In genomic region chr19:55221208-55221607, GRCm38 (mm10) we compare ENCODE assay signal across 37 mouse cellular contexts. TPM values are rescaled to one million over a fixed set of nuclear protein-coding genes. Genes with fewer than 3 reads are reported as not detected.
DNase-seq lines count a peak whose midpoint lies in the region; ATAC-seq lines count a peak whose summit lies in the region.
"Had no signal": no experiment of that assay in that cellular context is flagged by ENCODE, and none has a peak within 500 bp of the region (broad histone marks: within the 10 kb centered on the region; RNA-seq: fewer than 3 reads in every experiment).

No protein-coding gene starts in this region.

- no peak overlapping the region for H3K4me2 ChIP-seq in hindbrain, embryonic 13.5 days
- H3K4me2 ChIP-seq: forebrain, embryonic 13.5 days; heart, embryonic 15.5 days; hindbrain, embryonic 14.5 days; midbrain, embryonic 12.5 days; neural tube, embryonic 12.5 days had no signal

- no peak overlapping the region for H3K4me3 ChIP-seq in hindbrain, embryonic 13.5 days
- H3K4me3 ChIP-seq: forebrain, embryonic 13.5 days; heart, embryonic 10.5 days; heart, embryonic 15.5 days; megakaryocyte, embryonic 14.5 days; midbrain, embryonic 12.5 days; myocyte; neural tube, embryonic 12.5 days had no signal

- peaks cover 11% of the 10 kb centered on the region for H3K4me1 ChIP-seq in hindbrain, embryonic 13.5 days (replicated peaks)
- H3K4me1 ChIP-seq: neural tube, embryonic 12.5 days had no signal

- no peak overlapping the region for H3K9ac ChIP-seq in hindbrain, embryonic 13.5 days
- H3K9ac ChIP-seq: forebrain, embryonic 13.5 days; heart, embryonic 15.5 days; hindbrain, embryonic 14.5 days; midbrain, embryonic 12.5 days; neural tube, embryonic 12.5 days had no signal

- H3K27me3 ChIP-seq in hindbrain, embryonic 13.5 days: 0 out of 2 replicates have a peak, but pooled peaks cover 7% of the 10 kb centered on the region
- H3K27me3 ChIP-seq: neural tube, embryonic 12.5 days; Patski had no signal

- no peaks in the 10 kb centered on the region for H3K36me3 ChIP-seq in hindbrain, embryonic 13.5 days
- H3K36me3 ChIP-seq: heart, embryonic 10.5 days; heart, embryonic 15.5 days; midbrain, embryonic 12.5 days; neural tube, embryonic 12.5 days had no signal

- no peak for ATAC-seq in hindbrain, embryonic 13.5 days (ENCODE audit: low FRiP score)
- ATAC-seq: forebrain, embryonic 13.5 days; intestine, postnatal 0 days; lung, postnatal 0 days; Patski had no signal

- H3K27ac ChIP-seq in hindbrain, embryonic 13.5 days: no peak overlapping the region
- H3K27ac ChIP-seq: forebrain, embryonic 13.5 days; heart, embryonic 10.5 days; heart, embryonic 15.5 days; hindbrain, embryonic 14.5 days; midbrain, embryonic 12.5 days; neural tube, embryonic 12.5 days had no signal

- no peaks in the 10 kb centered on the region for H3K9me3 ChIP-seq in hindbrain, embryonic 13.5 days
- H3K9me3 ChIP-seq: forebrain, embryonic 13.5 days; heart, embryonic 10.5 days; heart, embryonic 15.5 days; midbrain, embryonic 12.5 days; neural tube, embryonic 12.5 days had no signal

- WGBS in hindbrain, embryonic 13.5 days: 85% methylated on average over 6 of the region's 6 CpGs

- intact Hi-C loops in left cerebral cortex, postnatal 36 days (cut with DNase I): no loop called here
- intact Hi-C loops in left cerebral cortex, postnatal 4 days (cut with DNase I): no loop called here

- peak; percentile 28 for DNase-seq in layer of hippocampus, adult 11-12 months (ENCODE audit: low spot score)
- no peak for DNase-seq in layer of hippocampus, postnatal 14 days (ENCODE audit: low spot score in 2 of 2)
- DNase-seq in left cerebral cortex, postnatal 36 days (ENCODE audit: low spot score in 2 of 2): peak; percentile 34 to 43
- no peak for DNase-seq in left cerebral cortex, postnatal 4 days
- peak; percentile 55 for DNase-seq in right cerebral cortex, postnatal 25 days
- no peak for DNase-seq in right cerebral cortex, postnatal 10 days (ENCODE audit: low spot score in 2 of 2)
- DNase-seq: adrenal gland, postnatal 10 days; cerebellum, adult 11 months; cerebellum, adult 9-10 months; cerebellum, postnatal 36 days; gastrocnemius, postnatal 25 days; heart, adult 11 months; heart, postnatal 36 days; kidney, adult 9 months; kidney, postnatal 10 days; lung, adult 18-20 months; lung, postnatal 4 days; thymus, postnatal 14 days had no signal

RNA-seq across cellular contexts. Expression of gene Gucy2g, which starts 19.8 kb away (rescaled TPM):
- total RNA-seq in layer of hippocampus, postnatal 14 days (2021): under 1 TPM; 0.46 to 0.52 TPM
- 1 to 10 TPM; 2.6 to 3.6 TPM for total RNA-seq in left cerebral cortex, postnatal 36 days (2021)
- total RNA-seq in left cerebral cortex, postnatal 4 days (2021): under 1 TPM; 0.80 to 0.83 TPM
- 0.08 and 0.09 TPM in 2 replicates for polyA plus RNA-seq in hindbrain, embryonic 13.5 days (2015; fragmentation: Nextera tagmentation; extraction: Ambion mirVana)
- total RNA-seq: adrenal gland, postnatal 10 days; liver, adult 2 months; midbrain, postnatal 0 days had no signal
- polyA plus RNA-seq: embryonic facial prominence, embryonic 11.5 days; forebrain, embryonic 13.5 days; heart, embryonic 10.5 days; heart, embryonic 15.5 days; limb, embryonic 11.5 days; midbrain, embryonic 12.5 days; midbrain, postnatal 0 days; neural tube, embryonic 12.5 days had no signal

RNA-seq across cellular contexts. Expression of gene Acsl5, which starts 30.5 kb away (rescaled TPM):
- total RNA-seq in layer of hippocampus, postnatal 14 days (2021): 10 to 100 TPM; 27.0 to 27.6 TPM
- total RNA-seq in left cerebral cortex, postnatal 36 days (2021): 10 to 100 TPM; 45.1 to 51.6 TPM
- total RNA-seq in left cerebral cortex, postnatal 4 days (2021): 10 to 100 TPM; 25.2 to 27.3 TPM
- polyA plus RNA-seq in hindbrain, embryonic 13.5 days (2015; fragmentation: Nextera tagmentation; extraction: Ambion mirVana): 14.7 and 17.0 TPM in 2 replicates

RNA-seq across cellular contexts. Expression of gene Tectb, which starts 40.7 kb away (rescaled TPM):
- total RNA-seq in layer of hippocampus, postnatal 14 days (2021): under 1 TPM; 0.21 to 0.23 TPM
- total RNA-seq in left cerebral cortex, postnatal 36 days (2021): not detected
- total RNA-seq in left cerebral cortex, postnatal 4 days (2021): not detected
- polyA plus RNA-seq in hindbrain, embryonic 13.5 days (2015; fragmentation: Nextera tagmentation; extraction: Ambion mirVana): 0.45 and 0.75 TPM in 2 replicates
- total RNA-seq: gastrocnemius, adult 18-20 months; MEL; midbrain, postnatal 0 days had no signal
- polyA plus RNA-seq: embryonic facial prominence, embryonic 11.5 days; heart, embryonic 15.5 days; intestine, postnatal 0 days; large intestine, adult 2 months; limb, embryonic 11.5 days; myocyte; neural tube, embryonic 12.5 days; Patski had no signal

Comparison
In these comparisons a context has a peak if more than half of its experiments do, and no peak if none do; other contexts are left out.
1. DNase-seq: peak in layer of hippocampus, adult 11-12 months (single experiment), left cerebral cortex, postnatal 36 days (2 of 2) and right cerebral cortex, postnatal 25 days (single experiment); none in layer of hippocampus, postnatal 14 days (0 of 2), left cerebral cortex, postnatal 4 days (single experiment) and right cerebral cortex, postnatal 10 days (0 of 2).